Mouse (Mus musculus): ENCODE measurements around the gene Wsb2. TPM values are rescaled to one million over a fixed set of nuclear protein-coding genes. Genes with fewer than 3 reads are reported as not detected.
"Not testable (repeated sequence)": the region's sequence is repeated elsewhere in the genome, so short reads cannot be mapped to it uniquely, and the experiment has no call there.

Wsb2 gene
- total RNA-seq, 2 experiments from 2014 or later, result 262 to 273 TPM

- peak; percentile 29 to 49 for DNase-seq
These were observed 559 bp downstream of the Wsb2 start for GRCm38 (mm10) chr5:117357478-117358247.

- DNase-seq, result no peak
These were observed 1.1 kb downstream of the Wsb2 start for GRCm38 (mm10) chr5:117358248-117358630.

- DNase-seq, result peak; percentile 71 to 73
These were observed 1.6 kb downstream of the Wsb2 start for GRCm38 (mm10) chr5:117358725-117359124.

- DNase-seq, result no peak
These were observed 2.6 kb downstream of the Wsb2 start for GRCm38 (mm10) chr5:117359497-117360227.

GRCm38 (mm10) chr5:117360228-117360515 is 3.1 kb downstream of the Wsb2 start:
- no peak for DNase-seq

GRCm38 (mm10) chr5:117360631-117361541 is 3.8 kb downstream of the Wsb2 start:
- no peak for DNase-seq

GRCm38 (mm10) chr5:117361590-117361989 is 4.5 kb downstream of the Wsb2 start:
- no peak for DNase-seq

GRCm38 (mm10) chr5:117363066-117363782 is 6.1 kb downstream of the Wsb2 start:
- no peak for DNase-seq

GRCm38 (mm10) chr5:117364821-117365220 is 7.7 kb downstream of the Wsb2 start:
- no peak for DNase-seq

- DNase-seq, result no peak
These were observed 8.9 kb downstream of the Wsb2 start for GRCm38 (mm10) chr5:117365904-117366561.

GRCm38 (mm10) chr5:117367206-117367605 is 10.1 kb downstream of the Wsb2 start:
- DNase-seq, result no peak

GRCm38 (mm10) chr5:117370592-117370991 is 13.5 kb downstream of the Wsb2 start:
- no peak for DNase-seq

- no peak for DNase-seq
These were observed 16.3 kb downstream of the Wsb2 start for GRCm38 (mm10) chr5:117373418-117373817.

- DNase-seq, result no peak
These were observed 17.4 kb downstream of the Wsb2 start for GRCm38 (mm10) chr5:117374372-117375049.

- no peak for DNase-seq
These were observed 19.2 kb downstream of the Wsb2 start for GRCm38 (mm10) chr5:117376331-117376761.

GRCm38 (mm10) chr5:117377731-117378130 is 20.6 kb downstream of the Wsb2 start:
- not testable (repeated sequence) for DNase-seq

GRCm38 (mm10) chr5:117380199-117380598 is 23.1 kb downstream of the Wsb2 start:
- no peak for DNase-seq

GRCm38 (mm10) chr5:117381785-117382184 is 24.7 kb downstream of the Wsb2 start:
- no peak for DNase-seq

GRCm38 (mm10) chr5:117383198-117383597 is 26.1 kb downstream of the Wsb2 start:
- no peak for DNase-seq

GRCm38 (mm10) chr5:117388296-117388751 is 31.2 kb downstream of the Wsb2 start:
- DNase-seq, result peak in 1 of 2 experiments; percentile 21

- DNase-seq, result peak; percentile 94
These were observed 31.8 kb downstream of the Wsb2 start, which contains the start of gene Rfc5 for GRCm38 (mm10) chr5:117388877-117389276. TSS of gene Rfc5 (minus strand) at chr5:117389047.

Data from layer of hippocampus, postnatal 36 days (tissue).